Mouse (Mus musculus) E14TG2a.4 (cell line): ENCODE results near the gene Ly6g6d.

ENCODE experiments used
- CTCF ChIP-seq: conservative IDR thresholded peaks from 2 replicates; pipeline ENCODE4 v1.5.1; 2014; ENCODE audit warnings: low read length
- POU5F1 ChIP-seq: IDR thresholded peaks from 2 replicates; pipeline ENCODE4 v1.6.1; 2014; ENCODE audit warnings: low read length, borderline replicate concordance

DNA sequence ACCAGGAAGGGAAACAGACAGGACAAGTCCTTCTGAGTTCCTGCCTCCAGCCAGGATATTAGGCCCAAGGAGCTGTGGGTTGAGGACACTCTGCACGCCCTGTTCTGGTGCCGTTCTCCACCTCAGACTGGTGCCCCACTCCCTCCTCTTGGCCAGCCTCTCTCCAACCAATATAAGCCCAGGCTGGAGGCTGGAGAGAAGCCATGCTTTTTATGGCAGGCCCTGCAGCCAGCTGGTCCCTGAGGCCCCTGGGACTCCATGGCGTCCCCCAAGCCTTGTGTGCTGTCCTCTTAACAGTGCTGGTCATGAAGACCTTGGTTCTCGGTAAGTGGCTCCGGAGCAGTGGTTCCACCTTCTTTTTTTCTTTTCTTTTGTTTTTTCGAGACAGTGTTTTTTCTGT is 30.2 kb upstream of the Ly6g6d start, which contains the start of gene Ly6g5c:
- TF ChIP-seq CTCF (no peak), POU5F1 (no peak)
